Mouse (Mus musculus) small intestine, adult 2 months (tissue): ENCODE results near the gene Fnbp1l.

ENCODE experiments used
- CTCF ChIP-seq: fragments of 200-500 bp; IDR thresholded peaks from 2 replicates; pipeline ENCODE4 v1.5.1; 2012; ENCODE audit warnings: low read depth, mild to moderate bottlenecking, control low read depth, inconsistent platforms, low read length, moderate library complexity, mixed read lengths; ENCODE audit not compliant: insufficient replicate concordance, insufficient read length; ENCODE audit errors: extremely low read depth
- POLR2A ChIP-seq: fragments of 200-500 bp; IDR thresholded peaks from 2 replicates; pipeline ENCODE4 v1.6.1; 2012; ENCODE audit warnings: low read depth, mild to moderate bottlenecking, control low read depth, inconsistent platforms, low read length, moderate library complexity

- TF ChIP-seq CTCF (peak; percentile 100; the same call in 1 of the 2 replicates), POLR2A (no peak)
Observed at GRCm38 (mm10) chr3:122638329-122639196, 19.0 kb upstream of the Fnbp1l start.
